Mouse (Mus musculus): ENCODE results near the gene Gtpbp10. TPM values are rescaled to one million over a fixed set of nuclear protein-coding genes. Genes with fewer than 3 reads are reported as not detected.

Gene Gtpbp10
- polyA plus RNA-seq, 1 experiment = 32.0 TPM

- H3K4me3 ChIP-seq (ENCODE audit: insufficient read depth, low read length) = no peak overlapping the region
- no peak for TF ChIP-seq CTCF (IDR thresholded peaks at IDR 0.05; ENCODE audit: borderline replicate concordance, insufficient read depth, low read length)
- TF ChIP-seq POLR2A (IDR thresholded peaks at IDR 0.05; ENCODE audit: low read depth, low read length) = no peak
Measured at GRCm38 (mm10) chr5:5536131-5536530, 23.2 kb downstream of the Gtpbp10 start.

GRCm38 (mm10) chr5:5533656-5534420, 25.5 kb downstream of the Gtpbp10 start:
- H3K4me3 ChIP-seq (ENCODE audit: insufficient read depth, low read length) = no peak overlapping the region
- no peak overlapping the region for H3K27ac ChIP-seq (ENCODE audit: insufficient read depth, low read length)
- TF ChIP-seq POLR2A (IDR thresholded peaks at IDR 0.05; ENCODE audit: low read depth, low read length) (no peak), CTCF (IDR thresholded peaks at IDR 0.05; ENCODE audit: borderline replicate concordance, insufficient read depth, low read length) (no peak)
- no peaks in the 10 kb centered on the region for H3K4me1 ChIP-seq (ENCODE audit: control insufficient read depth, insufficient read depth, low read length)

More at GRCm38 (mm10) chr5:5536131-5536530, 23.2 kb downstream of the Gtpbp10 start:
- H3K27ac ChIP-seq (ENCODE audit: insufficient read depth, low read length) = no peak overlapping the region
- no peaks in the 10 kb centered on the region; the same call in 1 of the 2 replicates for H3K4me1 ChIP-seq (ENCODE audit: control insufficient read depth, insufficient read depth, low read length)

GRCm38 (mm10) chr5:5515411-5515810, 43.9 kb downstream of the Gtpbp10 start:
- no peak overlapping the region for H3K4me3 ChIP-seq (ENCODE audit: insufficient read depth, low read length)
- H3K4me1 ChIP-seq (ENCODE audit: control insufficient read depth, insufficient read depth, low read length) = 0 out of 2 replicates have a peak, but pooled peaks cover 2% of the 10 kb centered on the region
- TF ChIP-seq CTCF (IDR thresholded peaks at IDR 0.05; ENCODE audit: borderline replicate concordance, insufficient read depth, low read length) (no peak), POLR2A (IDR thresholded peaks at IDR 0.05; ENCODE audit: low read depth, low read length) (no peak)
- H3K27ac ChIP-seq (ENCODE audit: insufficient read depth, low read length) = no peak overlapping the region

GRCm38 (mm10) chr5:5514196-5515076, 44.9 kb downstream of the Gtpbp10 start, which contains the start of gene Cldn12:
Gene Cldn12 (minus strand): TSS chr5:5514958.
- TF ChIP-seq POLR2A (IDR thresholded peaks at IDR 0.05; ENCODE audit: low read depth, low read length) = peak; percentile 80
- TF ChIP-seq CTCF (IDR thresholded peaks at IDR 0.05; ENCODE audit: borderline replicate concordance, insufficient read depth, low read length) = no peak
- H3K4me1 ChIP-seq (ENCODE audit: control insufficient read depth, insufficient read depth, low read length) = 0 out of 2 replicates have a peak, but pooled peaks cover 2% of the 10 kb centered on the region
- H3K4me3 ChIP-seq (ENCODE audit: insufficient read depth, low read length) = peak within 1 kb of the TSS; percentile 70
- H3K27ac ChIP-seq (ENCODE audit: insufficient read depth, low read length) = peak within 1 kb of the TSS; percentile 92

- no peak for TF ChIP-seq CTCF (IDR thresholded peaks at IDR 0.05; ENCODE audit: borderline replicate concordance, insufficient read depth, low read length)
- no peak for TF ChIP-seq POLR2A (IDR thresholded peaks at IDR 0.05; ENCODE audit: low read depth, low read length)
- Histone ChIP-seq H3K4me1 (ENCODE audit: control insufficient read depth, insufficient read depth, low read length) (0 out of 2 replicates have a peak, but pooled peaks cover 2% of the 10 kb centered on the region), H3K27ac (ENCODE audit: insufficient read depth, low read length) (no peak overlapping the region)
Measured at GRCm38 (mm10) chr5:5511401-5511800, 47.9 kb downstream of the Gtpbp10 start.

GRCm38 (mm10) chr5:5510989-5511388, 48.3 kb downstream of the Gtpbp10 start:
- H3K27ac ChIP-seq (ENCODE audit: insufficient read depth, low read length) = peak overlapping the region; percentile 63
- no peak overlapping the region for H3K4me3 ChIP-seq (ENCODE audit: insufficient read depth, low read length)
- H3K4me1 ChIP-seq (ENCODE audit: control insufficient read depth, insufficient read depth, low read length) = 0 out of 2 replicates have a peak, but pooled peaks cover 2% of the 10 kb centered on the region
- no peak for TF ChIP-seq POLR2A (IDR thresholded peaks at IDR 0.05; ENCODE audit: low read depth, low read length)
- TF ChIP-seq CTCF (IDR thresholded peaks at IDR 0.05; ENCODE audit: borderline replicate concordance, insufficient read depth, low read length) = no peak

More at GRCm38 (mm10) chr5:5511401-5511800, 47.9 kb downstream of the Gtpbp10 start:
- H3K4me3 ChIP-seq (ENCODE audit: insufficient read depth, low read length) = no peak overlapping the region

- H3K4me1 ChIP-seq (ENCODE audit: control insufficient read depth, insufficient read depth, low read length) = 0 out of 2 replicates have a peak, but pooled peaks cover 2% of the 10 kb centered on the region
- no peak overlapping the region for H3K4me3 ChIP-seq (ENCODE audit: insufficient read depth, low read length)
- peak overlapping the region; percentile 63 for H3K27ac ChIP-seq (ENCODE audit: insufficient read depth, low read length)
- TF ChIP-seq POLR2A (IDR thresholded peaks at IDR 0.05; ENCODE audit: low read depth, low read length) = no peak
Measured at GRCm38 (mm10) chr5:5510304-5510887, 48.9 kb downstream of the Gtpbp10 start.

GRCm38 (mm10) chr5:5508231-5508630, 51.1 kb downstream of the Gtpbp10 start:
- H3K4me1 ChIP-seq (ENCODE audit: control insufficient read depth, insufficient read depth, low read length) = 0 out of 2 replicates have a peak, but pooled peaks cover 2% of the 10 kb centered on the region
- H3K4me3 ChIP-seq (ENCODE audit: insufficient read depth, low read length) = no peak overlapping the region
- no peak overlapping the region for H3K27ac ChIP-seq (ENCODE audit: insufficient read depth, low read length)
- no peak for TF ChIP-seq POLR2A (IDR thresholded peaks at IDR 0.05; ENCODE audit: low read depth, low read length)
- no peak for TF ChIP-seq CTCF (IDR thresholded peaks at IDR 0.05; ENCODE audit: borderline replicate concordance, insufficient read depth, low read length)

GRCm38 (mm10) chr5:5507701-5508225, 51.6 kb downstream of the Gtpbp10 start:
- Histone ChIP-seq H3K27ac (ENCODE audit: insufficient read depth, low read length) (no peak overlapping the region), H3K4me1 (ENCODE audit: control insufficient read depth, insufficient read depth, low read length) (0 out of 2 replicates have a peak, but pooled peaks cover 2% of the 10 kb centered on the region), H3K4me3 (ENCODE audit: insufficient read depth, low read length) (no peak overlapping the region)
- 0 out of 2 replicates have a peak, but pooled peaks have one; percentile 30 for TF ChIP-seq CTCF (IDR thresholded peaks at IDR 0.05; ENCODE audit: borderline replicate concordance, insufficient read depth, low read length)
- no peak for TF ChIP-seq POLR2A (IDR thresholded peaks at IDR 0.05; ENCODE audit: low read depth, low read length)
